Mouse (Mus musculus): ENCODE measurements around the gene Psmc3ip. TPM values are rescaled to one million over a fixed set of nuclear protein-coding genes. Genes with fewer than 3 reads are reported as not detected.
"Not testable (repeated sequence)": the region's sequence is repeated elsewhere in the genome, so short reads cannot be mapped to it uniquely, and the experiment has no call there.

The Psmc3ip gene
- polyA plus RNA-seq, 1 experiment from 2014 or later, result 44.1 TPM

DNA sequence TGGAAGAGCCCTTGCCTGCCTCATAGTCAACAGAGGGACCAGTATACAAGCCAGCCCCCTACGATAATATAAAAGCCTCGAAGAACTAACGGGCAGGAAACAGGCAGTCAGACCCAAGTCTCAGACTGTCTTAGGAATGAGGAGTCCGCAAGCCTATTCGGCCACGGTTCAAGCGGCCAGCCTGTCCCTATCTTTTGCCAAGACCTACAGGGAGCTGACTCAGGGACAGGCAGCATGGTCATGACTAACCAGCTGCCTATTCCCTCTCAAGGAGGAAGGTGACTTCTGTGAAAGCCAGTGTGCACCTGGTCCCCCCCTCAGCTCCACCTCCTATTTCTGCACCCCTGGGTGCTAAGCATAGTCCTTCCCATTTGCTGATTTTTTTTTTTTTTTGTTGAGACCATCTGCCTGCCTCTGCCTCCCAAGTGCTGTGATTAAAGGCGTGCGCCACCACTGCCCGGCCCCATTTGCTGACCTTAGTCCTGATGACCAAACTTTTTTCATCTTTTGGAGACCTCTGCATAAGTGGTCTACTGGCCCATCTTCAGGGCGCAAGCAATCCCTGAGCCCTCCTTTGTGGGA lies 33.9 kb upstream of the Psmc3ip start:
- no peaks in the 10 kb centered on the region for H3K9me3 ChIP-seq (ENCODE audit: low read depth, low read length)
- ATAC-seq (ENCODE audit: insufficient read depth) (no peak), DNase-seq (no peak)
- no peak for TF ChIP-seq CTCF (IDR thresholded peaks at IDR 0.05; ENCODE audit: low read depth)
- peaks cover 20% of the 10 kb centered on the region for H3K36me3 ChIP-seq (ENCODE audit: insufficient read depth)
- H3K9ac ChIP-seq, result no peak overlapping the region
- H3K4me1 ChIP-seq (ENCODE audit: insufficient read depth), result no peaks in the 10 kb centered on the region
- no peaks in the 10 kb centered on the region for H3K27me3 ChIP-seq (ENCODE audit: insufficient read depth, low read length)
- H3K27ac ChIP-seq (ENCODE audit: low read depth), result no peak overlapping the region
- 77% methylated on average over 11 of the region's 11 CpGs for WGBS
- H3K4me2 ChIP-seq, result no peak overlapping the region
- H3K4me3 ChIP-seq (ENCODE audit: low read depth, low read length), result no peak overlapping the region

DNA sequence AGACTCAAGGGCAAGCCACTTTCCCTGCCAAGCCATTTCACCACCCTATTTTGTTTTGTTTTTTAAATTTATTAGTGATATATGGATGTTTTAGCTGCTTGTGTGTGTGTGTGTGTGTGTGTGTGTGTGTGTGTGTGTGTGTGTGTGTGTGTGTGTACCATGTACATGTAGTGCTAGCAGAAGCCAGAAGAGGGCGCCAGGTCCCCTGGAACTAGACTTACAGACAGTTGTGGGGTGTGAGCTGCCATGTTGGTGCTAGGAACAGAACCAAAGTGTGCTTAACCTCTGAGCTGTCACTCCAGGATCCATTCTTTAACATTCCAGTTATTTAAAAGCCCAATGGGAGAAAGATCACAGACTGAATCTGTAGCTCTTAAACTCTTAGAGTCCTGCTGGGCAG lies 31.8 kb upstream of the Psmc3ip start:
- TF ChIP-seq CTCF (IDR thresholded peaks at IDR 0.05; ENCODE audit: low read depth), result peak; percentile 41
- Histone ChIP-seq H3K9me3 (ENCODE audit: low read depth, low read length) (no peaks in the 10 kb centered on the region), H3K4me3 (ENCODE audit: low read depth, low read length) (no peak overlapping the region), H3K27me3 (ENCODE audit: insufficient read depth, low read length) (no peaks in the 10 kb centered on the region), H3K4me2 (no peak overlapping the region), H3K4me1 (ENCODE audit: insufficient read depth) (no peaks in the 10 kb centered on the region), H3K27ac (ENCODE audit: low read depth) (no peak overlapping the region), H3K9ac (no peak overlapping the region), H3K36me3 (ENCODE audit: insufficient read depth) (peaks cover 38% of the 10 kb centered on the region)
- 83% methylated on average over 1 of the region's 1 CpGs for WGBS
- DNase-seq (peak; percentile 15), ATAC-seq (ENCODE audit: insufficient read depth) (no peak)

DNA sequence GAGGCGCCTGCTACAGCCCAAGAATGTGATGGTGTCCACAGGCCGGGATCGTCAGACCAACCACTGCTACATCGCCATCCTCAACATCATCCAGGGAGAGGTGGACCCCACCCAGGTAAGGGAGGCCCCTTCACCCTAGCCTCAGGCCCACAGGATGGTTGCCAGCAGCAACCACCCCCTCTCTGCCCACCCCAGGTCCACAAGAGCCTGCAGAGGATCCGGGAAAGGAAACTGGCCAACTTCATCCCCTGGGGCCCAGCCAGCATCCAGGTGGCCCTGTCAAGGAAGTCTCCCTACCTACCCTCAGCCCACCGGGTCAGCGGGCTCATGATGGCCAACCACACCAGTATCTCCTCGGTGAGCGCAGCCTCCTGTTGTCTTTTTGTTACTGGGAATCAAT lies 29.8 kb upstream of the Psmc3ip start:
- peaks cover 38% of the 10 kb centered on the region for H3K36me3 ChIP-seq (ENCODE audit: insufficient read depth)
- DNase-seq; H3K27me3 ChIP-seq (ENCODE audit: insufficient read depth, low read length); H3K4me2 ChIP-seq; H3K27ac ChIP-seq (ENCODE audit: low read depth); H3K9me3 ChIP-seq (ENCODE audit: low read depth, low read length); H3K4me1 ChIP-seq (ENCODE audit: insufficient read depth); ATAC-seq (ENCODE audit: insufficient read depth); H3K9ac ChIP-seq; H3K4me3 ChIP-seq (ENCODE audit: low read depth, low read length): not testable (repeated sequence)
- WGBS, result 97% methylated on average over 6 of the region's 9 CpGs

DNA sequence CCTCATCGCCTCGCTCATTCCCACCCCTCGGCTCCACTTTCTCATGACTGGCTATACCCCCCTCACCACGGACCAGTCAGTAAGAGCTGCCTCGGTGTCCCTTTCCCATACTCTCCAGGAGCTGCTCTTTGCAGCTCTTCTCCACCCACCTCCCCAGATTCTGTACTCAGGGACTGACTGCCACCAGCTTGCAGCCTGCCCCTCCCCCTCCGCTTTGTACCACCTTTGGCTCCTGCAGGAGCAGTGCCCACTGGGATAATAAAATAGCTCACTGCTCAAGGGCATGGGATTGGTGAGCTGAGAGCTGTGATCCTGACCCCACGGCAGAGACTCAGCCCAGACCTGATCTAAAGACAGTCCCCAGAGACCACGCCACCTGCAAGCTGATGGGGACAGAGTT lies 29.3 kb upstream of the Psmc3ip start:
- WGBS, result 92% methylated on average over 8 of the region's 8 CpGs
- H3K27ac ChIP-seq (ENCODE audit: low read depth); H3K4me2 ChIP-seq; ATAC-seq (ENCODE audit: insufficient read depth); H3K9me3 ChIP-seq (ENCODE audit: low read depth, low read length); H3K9ac ChIP-seq; H3K27me3 ChIP-seq (ENCODE audit: insufficient read depth, low read length); DNase-seq; H3K4me3 ChIP-seq (ENCODE audit: low read depth, low read length); H3K4me1 ChIP-seq (ENCODE audit: insufficient read depth): not testable (repeated sequence)
- peaks cover 38% of the 10 kb centered on the region for H3K36me3 ChIP-seq (ENCODE audit: insufficient read depth)

DNA sequence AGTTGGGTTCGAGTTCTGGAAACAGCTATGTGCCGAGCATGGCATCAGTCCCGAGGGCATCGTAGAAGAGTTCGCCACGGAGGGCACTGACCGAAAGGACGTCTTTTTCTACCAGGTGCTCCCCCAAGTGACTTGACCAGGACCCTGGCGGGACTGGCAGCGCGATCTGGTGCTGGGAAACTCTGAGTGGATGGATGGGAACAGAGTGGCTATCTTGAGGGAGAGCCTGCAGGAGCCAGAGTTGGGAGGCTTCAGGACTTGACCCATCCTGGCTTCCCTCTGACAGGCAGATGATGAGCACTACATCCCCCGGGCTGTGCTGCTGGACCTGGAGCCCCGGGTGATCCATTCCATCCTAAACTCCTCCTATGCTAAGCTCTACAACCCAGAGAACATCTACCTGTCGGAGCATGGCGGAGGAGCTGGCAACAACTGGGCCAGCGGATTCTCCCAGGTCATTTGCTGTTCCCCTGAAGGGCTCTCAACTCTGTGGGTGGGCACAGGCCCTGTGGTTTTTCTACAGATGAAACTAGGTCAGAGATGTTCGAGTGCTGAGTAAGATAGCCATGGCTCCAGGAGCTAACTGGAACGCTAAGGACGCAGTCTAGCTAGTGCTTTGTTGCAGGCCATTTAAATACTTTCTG lies 25.4 kb upstream of the Psmc3ip start:
- no peaks in the 10 kb centered on the region for H3K27me3 ChIP-seq (ENCODE audit: insufficient read depth, low read length)
- WGBS, result 16% methylated on average over 19 of the region's 19 CpGs
- no peaks in the 10 kb centered on the region for H3K9me3 ChIP-seq (ENCODE audit: low read depth, low read length)
- no peak for TF ChIP-seq CTCF (IDR thresholded peaks at IDR 0.05; ENCODE audit: low read depth)
- H3K4me3 ChIP-seq (ENCODE audit: low read depth, low read length), result peak overlapping the region; percentile 91
- H3K36me3 ChIP-seq (ENCODE audit: insufficient read depth), result peaks cover 35% of the 10 kb centered on the region
- H3K27ac ChIP-seq (ENCODE audit: low read depth), result peak overlapping the region; percentile 92
- DNase-seq (no peak), ATAC-seq (ENCODE audit: insufficient read depth) (no peak)
- peak overlapping the region; percentile 96 for H3K4me2 ChIP-seq
- peak overlapping the region; percentile 77 for H3K9ac ChIP-seq
- H3K4me1 ChIP-seq (ENCODE audit: insufficient read depth), result peaks cover 16% of the 10 kb centered on the region

DNA sequence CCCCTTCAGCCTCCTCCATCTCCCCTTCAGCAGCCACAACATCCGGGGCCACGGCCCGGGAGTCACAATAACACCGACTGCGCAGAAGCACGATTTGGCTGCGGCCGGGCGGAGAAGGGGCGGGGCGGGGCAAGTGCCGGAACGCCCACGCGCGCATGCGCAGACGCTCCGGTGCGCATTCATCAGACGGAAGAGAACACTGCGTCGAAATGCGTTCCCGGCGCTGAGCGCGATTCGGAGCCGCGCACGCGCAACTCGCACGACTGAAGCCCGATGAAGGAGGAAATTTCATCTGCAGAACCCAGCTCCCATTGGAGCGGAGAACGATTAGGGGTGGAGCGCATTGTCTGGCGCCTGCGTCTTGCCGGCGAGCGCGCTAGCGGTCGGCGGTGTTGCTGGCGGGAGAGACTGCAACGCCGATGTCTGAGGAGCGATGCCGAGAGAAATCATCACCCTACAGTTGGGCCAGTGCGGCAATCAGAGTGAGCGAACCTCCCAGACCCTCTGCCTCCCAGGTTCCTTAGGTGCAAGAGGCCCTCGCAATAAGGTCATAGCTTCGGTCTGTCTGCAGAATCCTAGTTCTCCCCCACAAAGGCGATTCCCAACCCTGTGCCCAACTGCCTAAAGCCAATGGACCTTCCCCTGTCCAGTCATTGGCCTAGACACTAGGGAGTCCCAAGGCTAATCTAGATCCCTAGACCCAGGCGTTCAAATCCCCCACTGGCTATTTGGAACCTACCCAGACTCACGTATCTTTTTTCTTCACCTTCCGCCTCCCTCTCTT lies 24.7 kb upstream of the Psmc3ip start, which contains the start of the genes Retreg3 and Tubg1:
TSS of gene Retreg3 (minus strand) at position 133 of the 784 bp plus-strand sequence.
TSS of gene Tubg1 (plus strand) at position 178 of the 784 bp plus-strand sequence.
- ATAC-seq (ENCODE audit: insufficient read depth) (peak; percentile 96), DNase-seq (peak; percentile 100)
- TF ChIP-seq CTCF (IDR thresholded peaks at IDR 0.05; ENCODE audit: low read depth), result no peak

More for the DNA sequence above, 24.7 kb upstream of the Psmc3ip start, which contains the start of the genes Retreg3 and Tubg1:
- under 1% methylated on average over 61 of the region's 61 CpGs for WGBS
- Histone ChIP-seq H3K4me2 (peak within 1 kb of the TSS; percentile 96), H3K4me1 (ENCODE audit: insufficient read depth) (peaks cover 16% of the 10 kb centered on the region), H3K4me3 (ENCODE audit: low read depth, low read length) (peak within 1 kb of the TSS; percentile 91), H3K27ac (ENCODE audit: low read depth) (peak within 1 kb of the TSS; percentile 92), H3K36me3 (ENCODE audit: insufficient read depth) (peaks cover 31% of the 10 kb centered on the region), H3K9ac (peak within 1 kb of the TSS; percentile 85), H3K27me3 (ENCODE audit: insufficient read depth, low read length) (no peaks in the 10 kb centered on the region), H3K9me3 (ENCODE audit: low read depth, low read length) (no peaks in the 10 kb centered on the region)

Data from lung, embryonic 14.5 days (tissue).